ENCODE assay signal across 17 mouse cellular contexts in genomic region chr1:68054715-68055114, GRCm38 (mm10).
"Had no signal": no experiment of that assay in that cellular context is flagged by ENCODE, and none has a peak within 500 bp of the region (broad histone marks: within the 10 kb centered on the region; RNA-seq: fewer than 3 reads in every experiment).

No protein-coding gene starts in this region.

- H3K9ac ChIP-seq: lung, embryonic 15.5 days; midbrain, embryonic 13.5 days; midbrain, embryonic 15.5 days; neural tube, embryonic 12.5 days; stomach, embryonic 15.5 days had no signal

- ATAC-seq: lung, postnatal 0 days; midbrain, embryonic 13.5 days; midbrain, embryonic 15.5 days had no signal

- DNase-seq: lung, adult 2 months; lung, postnatal 14 days; lung, postnatal 36 days; right cerebral cortex, postnatal 14 days; thymus, adult 2 months; thymus, postnatal 25 days; thymus, postnatal 4 days had no signal

- H3K9me3 ChIP-seq: lung, embryonic 15.5 days; megakaryocyte, embryonic 14.5 days; midbrain, embryonic 13.5 days; midbrain, embryonic 15.5 days; neural tube, embryonic 12.5 days; stomach, embryonic 15.5 days had no signal

- H3K4me3 ChIP-seq: lung, embryonic 15.5 days; megakaryocyte, embryonic 14.5 days; midbrain, embryonic 13.5 days; midbrain, embryonic 15.5 days; neural tube, embryonic 12.5 days; stomach, embryonic 15.5 days had no signal

- H3K27me3 ChIP-seq: lung, embryonic 15.5 days; megakaryocyte, embryonic 14.5 days; midbrain, embryonic 13.5 days; midbrain, embryonic 15.5 days; neural tube, embryonic 12.5 days; stomach, embryonic 15.5 days had no signal

- H3K4me2 ChIP-seq: lung, embryonic 15.5 days; midbrain, embryonic 11.5 days; midbrain, embryonic 13.5 days; midbrain, embryonic 15.5 days; neural tube, embryonic 12.5 days; stomach, embryonic 15.5 days had no signal

- H3K4me1 ChIP-seq: lung, embryonic 15.5 days; megakaryocyte, embryonic 14.5 days; neural tube, embryonic 12.5 days; stomach, embryonic 15.5 days had no signal

- H3K36me3 ChIP-seq: lung, embryonic 15.5 days; midbrain, embryonic 13.5 days; midbrain, embryonic 15.5 days; neural tube, embryonic 12.5 days; stomach, embryonic 15.5 days had no signal

- H3K27ac ChIP-seq: lung, embryonic 15.5 days; macrophage; midbrain, embryonic 13.5 days; midbrain, embryonic 15.5 days; neural tube, embryonic 12.5 days; stomach, embryonic 15.5 days; stomach, postnatal 0 days had no signal
